Mouse (Mus musculus) liver, postnatal 0 days (tissue): ENCODE measurements around the gene Meioc.

ENCODE experiments used
- CTCF ChIP-seq: sonication (generic); IDR thresholded peaks from 2 replicates; pipeline ENCODE4 v1.5.1; 2016; ENCODE audit warnings: antibody characterized with exemption, low read depth
- EP300 ChIP-seq: IDR thresholded peaks from 2 replicates; pipeline ENCODE4 v1.6.1; 2016; ENCODE audit warnings: antibody characterized with exemption, low read depth, mild to moderate bottlenecking

GRCm38 (mm10) chr11:102619449-102619848 lies 44.1 kb upstream of the Meioc start:
- peak; percentile 41; the same call in 1 of the 2 replicates for TF ChIP-seq CTCF
- TF ChIP-seq EP300, result no peak
